Mouse (Mus musculus) small intestine, adult 2 months (tissue): ENCODE measurements around the gene Nr4a1. TPM values are rescaled to one million over a fixed set of nuclear protein-coding genes. Genes with fewer than 3 reads are reported as not detected.

Experiments
- H3K27ac ChIP-seq: fragments of 200-500 bp; 2 replicates; pipeline ENCODE4 v1.5.1; 2012; ENCODE audit warnings: low read depth, low read length, control low read depth, inconsistent platforms; ENCODE audit not compliant: insufficient read depth
- H3K27me3 ChIP-seq: fragments of 200-500 bp; 2 replicates; pipeline ENCODE4 v1.6.1; 2012; ENCODE audit warnings: mild to moderate bottlenecking, moderate library complexity, low read length, inconsistent platforms; ENCODE audit not compliant: control insufficient read depth, insufficient read depth
- H3K36me3 ChIP-seq: fragments of 200-500 bp; 2 replicates; pipeline ENCODE4 v1.6.1; 2012; ENCODE audit warnings: mild to moderate bottlenecking, low read length, control low read depth, inconsistent platforms; ENCODE audit not compliant: control insufficient read depth, insufficient read depth
- H3K4me1 ChIP-seq: fragments of 200-500 bp; 2 replicates; pipeline ENCODE4 v1.6.1; 2012; ENCODE audit warnings: low read length, inconsistent platforms, mixed read lengths; ENCODE audit not compliant: control insufficient read depth, insufficient read depth, insufficient read length
- H3K4me3 ChIP-seq: fragments of 200-500 bp; 2 replicates; pipeline ENCODE4 v1.5.1; 2012; ENCODE audit warnings: low read depth, mild to moderate bottlenecking, control low read depth, inconsistent platforms, low read length, moderate library complexity
- CTCF ChIP-seq: fragments of 200-500 bp; IDR thresholded peaks from 2 replicates; pipeline ENCODE4 v1.5.1; 2012; ENCODE audit warnings: low read depth, mild to moderate bottlenecking, control low read depth, inconsistent platforms, low read length, moderate library complexity, mixed read lengths; ENCODE audit not compliant: insufficient replicate concordance, insufficient read length; ENCODE audit errors: extremely low read depth
- POLR2A ChIP-seq: fragments of 200-500 bp; IDR thresholded peaks from 2 replicates; pipeline ENCODE4 v1.6.1; 2012; ENCODE audit warnings: low read depth, mild to moderate bottlenecking, control low read depth, inconsistent platforms, low read length, moderate library complexity
- WGBS: fragments of 180-500 bp; shearing (Covaris S2); methylation state at CpG from one replicate; pipeline ENCODE4 v1.1.7; 2018; 5-methylcytosine and 5-hydroxymethylcytosine counted together
- polyA plus RNA-seq: library from polyadenylated mRNA; depleted of rRNA; stranded (reverse); fragments of >200 nt; gene quantifications from 2 replicates; pipeline ENCODE4 v1.2.3, GENCODE M21; 2012

The Nr4a1 gene
- polyA plus RNA-seq, 1 experiment, result 9.7 TPM

DNA sequence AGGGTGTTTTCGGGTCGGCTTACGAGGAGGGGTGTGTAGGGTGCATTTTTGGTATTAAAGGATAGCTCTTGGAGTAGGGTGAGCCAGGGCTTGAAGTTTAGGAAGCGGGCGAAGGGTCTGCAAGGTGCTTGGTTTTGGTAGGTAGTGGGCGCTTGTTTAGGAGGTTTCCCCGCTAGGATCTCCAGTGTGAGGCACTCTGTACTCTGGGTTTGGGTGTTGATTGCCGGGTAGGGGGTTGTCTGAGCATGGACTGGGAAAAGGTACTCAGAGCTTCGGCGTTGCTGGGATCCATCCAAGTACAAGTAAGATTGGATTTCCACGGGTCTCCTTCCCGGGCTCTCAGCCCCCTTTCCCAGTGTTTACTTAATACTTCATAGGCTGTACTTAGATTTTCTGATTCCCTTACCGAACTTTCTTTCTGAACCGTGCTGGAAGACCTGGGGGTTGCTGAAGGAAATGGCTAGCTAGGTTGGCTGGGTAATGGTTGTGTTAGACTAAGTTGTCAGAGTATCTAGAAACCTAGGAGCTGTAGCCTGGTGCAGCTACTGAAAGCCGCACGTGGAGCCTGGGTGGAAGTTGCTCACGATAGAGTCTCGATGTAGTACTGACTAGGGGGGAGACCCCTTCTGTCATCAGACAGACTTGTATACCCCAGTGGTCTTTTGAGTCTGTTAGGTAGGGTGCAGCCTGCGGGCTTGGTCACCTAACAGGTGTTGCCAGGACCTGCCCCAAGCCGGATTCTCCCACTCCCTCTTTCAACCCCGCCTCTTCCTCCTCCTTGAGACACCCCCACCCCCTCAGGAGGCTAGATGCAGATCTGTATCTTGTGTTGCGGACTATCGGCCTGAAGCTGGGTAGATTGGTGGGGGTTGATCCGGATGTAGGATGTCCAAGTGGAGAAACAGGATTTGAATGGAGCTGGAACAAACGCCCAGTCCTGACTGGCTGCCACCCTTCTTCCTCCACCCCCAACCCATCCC lies 13.3 kb downstream of the Nr4a1 start:
- Histone ChIP-seq H3K36me3 (no peaks in the 10 kb centered on the region), H3K27me3 (peaks cover 12% of the 10 kb centered on the region; the same call in 1 of the 2 replicates), H3K27ac (peak overlapping the region; percentile 29), H3K4me1 (peaks cover 5% of the 10 kb centered on the region), H3K4me3 (peak overlapping the region; percentile 70)
- WGBS, result 2% methylated on average over 25 of the region's 25 CpGs
- TF ChIP-seq CTCF, result no peak
- TF ChIP-seq POLR2A, result no peak

DNA sequence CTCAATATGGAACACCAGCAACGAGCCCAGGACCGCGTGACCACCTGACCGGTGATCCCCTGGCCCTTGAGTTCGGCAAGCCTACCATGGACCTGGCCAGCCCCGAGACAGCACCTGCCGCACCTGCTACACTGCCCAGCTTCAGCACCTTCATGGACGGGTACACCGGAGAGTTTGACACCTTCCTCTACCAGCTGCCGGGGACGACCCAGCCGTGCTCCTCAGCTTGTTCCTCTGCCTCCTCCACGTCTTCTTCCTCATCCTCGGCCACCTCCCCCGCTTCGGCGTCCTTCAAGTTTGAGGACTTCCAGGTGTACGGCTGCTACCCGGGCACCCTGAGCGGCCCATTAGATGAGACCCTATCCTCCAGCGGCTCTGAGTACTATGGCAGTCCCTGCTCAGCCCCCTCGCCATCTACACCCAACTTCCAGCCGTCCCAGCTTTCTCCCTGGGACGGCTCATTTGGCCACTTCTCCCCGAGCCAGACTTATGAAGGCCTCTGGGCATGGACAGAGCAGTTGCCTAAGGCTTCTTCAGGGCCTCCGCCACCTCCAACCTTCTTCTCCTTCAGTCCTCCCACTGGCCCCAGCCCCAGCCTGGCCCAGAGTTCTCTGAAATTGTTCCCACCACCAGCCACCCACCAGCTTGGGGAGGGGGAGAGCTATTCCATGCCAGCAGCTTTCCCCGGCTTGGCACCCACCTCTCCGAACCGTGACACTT lies 16.2 kb downstream of the Nr4a1 start:
- Histone ChIP-seq H3K27ac (no peak overlapping the region), H3K27me3 (peaks cover 12% of the 10 kb centered on the region; the same call in 1 of the 2 replicates), H3K4me3 (no peak overlapping the region), H3K4me1 (peaks cover 5% of the 10 kb centered on the region; the same call in 1 of the 2 replicates), H3K36me3 (no peaks in the 10 kb centered on the region)
- TF ChIP-seq POLR2A (no peak), CTCF (no peak)
- WGBS, result 92% methylated on average over 29 of the region's 29 CpGs

DNA sequence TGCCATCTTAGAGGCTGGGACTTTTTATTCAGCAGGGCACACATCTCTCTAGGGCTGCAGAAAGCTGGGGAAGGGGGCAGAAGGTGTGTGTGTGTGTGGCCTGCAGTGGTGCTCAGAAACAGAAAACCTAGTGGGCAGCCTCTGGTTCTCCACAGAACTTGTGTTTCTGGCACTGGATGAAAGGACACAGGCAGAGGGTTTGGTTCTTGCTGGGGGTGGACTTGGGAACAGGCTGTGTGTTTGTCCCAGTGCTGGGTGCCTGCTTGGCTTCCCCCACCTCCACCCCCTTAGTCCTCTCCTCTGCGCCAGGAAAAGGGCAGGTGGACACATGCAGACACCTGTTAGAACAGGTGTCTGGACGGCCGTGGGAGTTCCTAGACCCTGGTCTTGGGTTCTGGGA lies 17.0 kb downstream of the Nr4a1 start:
- peaks cover 12% of the 10 kb centered on the region; the same call in 1 of the 2 replicates for H3K27me3 ChIP-seq
- H3K36me3 ChIP-seq, result no peaks in the 10 kb centered on the region
- no peak overlapping the region for H3K27ac ChIP-seq
- WGBS, result 51% methylated on average over 3 of the region's 3 CpGs
- no peak for TF ChIP-seq POLR2A
- TF ChIP-seq CTCF, result no peak
- H3K4me3 ChIP-seq, result no peak overlapping the region
- peaks cover 2% of the 10 kb centered on the region; the same call in 1 of the 2 replicates for H3K4me1 ChIP-seq

DNA sequence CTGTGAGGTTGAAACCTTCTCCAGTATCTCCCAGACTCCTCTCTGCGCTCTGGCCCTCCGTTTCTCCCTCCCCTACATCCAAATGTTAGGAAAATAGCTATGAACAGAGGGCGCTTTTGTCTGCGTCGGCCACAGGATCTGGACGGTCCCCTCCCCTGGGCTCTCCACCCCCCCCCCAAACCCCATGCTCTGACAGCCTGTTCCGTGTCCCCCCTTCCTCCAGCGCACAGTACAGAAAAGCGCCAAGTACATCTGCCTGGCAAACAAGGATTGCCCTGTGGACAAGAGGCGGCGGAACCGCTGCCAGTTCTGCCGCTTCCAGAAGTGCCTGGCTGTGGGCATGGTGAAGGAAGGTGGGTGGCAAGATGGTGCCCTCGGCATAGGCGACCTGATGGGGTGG lies 17.4 kb downstream of the Nr4a1 start:
- TF ChIP-seq POLR2A (no peak), CTCF (no peak)
- Histone ChIP-seq H3K27ac (no peak overlapping the region), H3K27me3 (peaks cover 8% of the 10 kb centered on the region; the same call in 1 of the 2 replicates), H3K4me1 (no peaks in the 10 kb centered on the region), H3K36me3 (no peaks in the 10 kb centered on the region), H3K4me3 (no peak overlapping the region)
- WGBS, result 87% methylated on average over 15 of the region's 15 CpGs

DNA sequence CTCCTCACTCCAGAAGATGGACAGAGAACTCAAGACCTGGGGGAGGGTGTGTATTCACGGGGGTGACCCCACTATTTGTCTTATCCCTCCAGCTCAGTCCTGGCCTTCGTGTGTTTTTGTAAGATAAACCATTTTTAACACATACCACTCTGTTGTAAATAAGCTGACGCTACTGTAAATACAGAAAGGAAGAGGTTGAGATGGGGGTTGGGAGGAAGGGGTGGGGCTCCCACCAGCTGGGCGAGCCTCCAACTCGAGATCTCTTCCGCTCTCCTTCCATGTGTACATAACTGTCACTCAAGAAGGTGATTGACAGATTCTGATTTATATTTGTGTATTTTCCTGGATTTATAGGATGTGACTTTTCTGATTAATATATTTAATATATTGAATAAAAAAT lies 20.3 kb downstream of the Nr4a1 start:
- Histone ChIP-seq H3K27ac (no peak overlapping the region), H3K4me3 (no peak overlapping the region), H3K27me3 (no peaks in the 10 kb centered on the region), H3K4me1 (peaks cover 4% of the 10 kb centered on the region; the same call in 1 of the 2 replicates), H3K36me3 (no peaks in the 10 kb centered on the region)
- 32% methylated on average over 6 of the region's 6 CpGs for WGBS
- TF ChIP-seq CTCF (no peak), POLR2A (no peak)

DNA sequence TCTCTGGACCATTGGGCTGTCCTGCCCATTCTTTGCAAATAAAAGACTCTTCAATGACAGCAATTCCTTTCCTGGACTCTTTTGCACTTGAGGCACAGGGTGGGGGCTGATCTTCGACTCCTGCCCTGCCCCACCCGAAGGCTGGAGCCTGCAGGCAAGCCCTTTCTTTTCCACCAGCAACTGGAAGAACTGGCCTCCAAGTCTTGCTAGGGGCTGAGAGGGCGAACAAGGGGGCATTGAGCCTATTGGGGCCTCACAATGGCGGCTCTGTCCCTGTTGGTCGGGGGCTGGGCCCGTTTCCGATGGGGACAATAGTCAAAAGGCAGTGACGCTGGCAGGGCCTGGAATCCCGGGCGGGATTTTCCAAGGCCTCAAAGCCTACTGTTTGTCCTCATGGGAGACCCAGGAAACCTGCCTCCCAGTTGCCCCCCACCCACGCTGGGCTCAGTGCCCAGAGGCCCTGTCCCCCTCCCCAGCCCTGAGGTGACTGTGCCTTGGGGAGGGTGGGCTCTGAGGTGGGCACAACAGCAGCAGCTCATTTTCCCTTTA lies 23.4 kb downstream of the Nr4a1 start:
- 54% methylated on average over 11 of the region's 11 CpGs for WGBS
- no peak overlapping the region for H3K27ac ChIP-seq
- TF ChIP-seq POLR2A (no peak), CTCF (no peak)

More for the DNA sequence above, 23.4 kb downstream of the Nr4a1 start:
- Histone ChIP-seq H3K36me3 (no peaks in the 10 kb centered on the region), H3K27me3 (no peaks in the 10 kb centered on the region), H3K4me1 (peaks cover 4% of the 10 kb centered on the region; the same call in 1 of the 2 replicates), H3K4me3 (no peak overlapping the region)
